Mouse (Mus musculus): ENCODE measurements at regions not wholly inside any gene's neighbourhood (a gene's known extent, or its start where the extent isn't known, plus 50 kb on each side); places are given as distances from the start of the nearest gene placed in this dataset.

- no peak for TF ChIP-seq CTCF (IDR thresholded peaks at IDR 0.05; ENCODE audit: extremely low read depth, insufficient read length, insufficient replicate concordance, low read depth, low read length)
- no peak for TF ChIP-seq POLR2A (IDR thresholded peaks at IDR 0.05; ENCODE audit: low read depth, low read length)
Measured at GRCm38 (mm10) chr5:50819959-50820358, 747.6 kb downstream of the Ppargc1a start.
